Mouse (Mus musculus) stomach, postnatal 0 days (tissue): Measurements from ENCODE around the gene Hsf5. TPM values are rescaled to one million over a fixed set of nuclear protein-coding genes. Genes with fewer than 3 reads are reported as not detected.

Experiments used
- ATAC-seq: fragments of 200-750 bp; cut with Nextera tagmentation; 2 replicates; pipeline ENCODE4 v1.8.0; 2017; ENCODE audit not compliant: low FRiP score, low TSS enrichment
- DNase-seq: peaks from one replicate; pipeline ENCODE4 v3.0.0-alpha.2; 2016; ENCODE audit warnings: low spot score
- H3K27ac ChIP-seq: fragments of 300-500 bp; sonication (generic); replicated peaks from 2 replicates; pipeline ENCODE4 v1.5.1; 2014; ENCODE audit warnings: mild to moderate bottlenecking, control low read depth
- H3K27me3 ChIP-seq: fragments of 300-500 bp; sonication (generic); 2 replicates; pipeline ENCODE4 v1.6.1; 2014; ENCODE audit warnings: low read length; ENCODE audit not compliant: control insufficient read depth, insufficient read depth
- H3K36me3 ChIP-seq: fragments of 300-500 bp; sonication (generic); 2 replicates; pipeline ENCODE4 v1.6.1; 2014; ENCODE audit warnings: low read length, mixed read lengths; ENCODE audit not compliant: control insufficient read depth, insufficient read depth
- H3K4me1 ChIP-seq: fragments of 300-500 bp; sonication (generic); replicated peaks from 2 replicates; pipeline ENCODE4 v1.6.1; 2014; ENCODE audit warnings: antibody characterized with exemption; ENCODE audit not compliant: control insufficient read depth, insufficient read depth
- H3K4me2 ChIP-seq: fragments of 300-500 bp; sonication (generic); replicated peaks from 2 replicates; pipeline ENCODE4 v1.6.1; 2014; ENCODE audit warnings: low read depth, mild to moderate bottlenecking, control low read depth, moderate library complexity
- H3K4me3 ChIP-seq: fragments of 300-500 bp; sonication (generic); 2 replicates; pipeline ENCODE4 v1.5.1; 2014; ENCODE audit warnings: low read depth, low read length, control low read depth
- H3K9ac ChIP-seq: fragments of 300-500 bp; sonication (generic); 2 replicates; pipeline ENCODE4 v1.6.1; 2014; ENCODE audit warnings: mild to moderate bottlenecking, low read length, control low read depth, mixed read lengths
- H3K9me3 ChIP-seq: fragments of 300-500 bp; sonication (generic); 2 replicates; pipeline ENCODE4 v1.6.1; 2016; ENCODE audit warnings: low read length; ENCODE audit not compliant: control insufficient read depth
- CTCF ChIP-seq: IDR thresholded peaks from 2 replicates; pipeline ENCODE4 v1.5.1; 2016; ENCODE audit warnings: antibody characterized with exemption, low read depth, mild to moderate bottlenecking, moderate library complexity
- EP300 ChIP-seq: optimal IDR thresholded peaks from 2 replicates; pipeline ENCODE3; 2016; ENCODE audit warnings: antibody characterized with exemption
- WGBS: fragments of 180-500 bp; shearing (Covaris S2); extraction: QIAGEN DNeasy Blood & Tissue Kit; methylation state at CpG from one replicate; pipeline ENCODE4 v1.1.7; 2014; 5-methylcytosine and 5-hydroxymethylcytosine counted together
- polyA plus RNA-seq: library from polyadenylated mRNA; unstranded; fragments of >200 nt; fragmentation: Nextera tagmentation; extraction: Ambion mirVana; gene quantifications from 2 replicates; pipeline ENCODE4 v1.2.1, GENCODE M21; 2015

The Hsf5 gene
- polyA plus RNA-seq, 1 experiment from 2014 or later, result not detected

- Histone ChIP-seq H3K4me2 (peak overlapping the region; percentile 79), H3K4me3 (peak overlapping the region; percentile 43), H3K36me3 (no peaks in the 10 kb centered on the region), H3K9ac (peak overlapping the region; percentile 78), H3K9me3 (no peaks in the 10 kb centered on the region), H3K27me3 (no peaks in the 10 kb centered on the region), H3K4me1 (no peaks in the 10 kb centered on the region), H3K27ac (peak overlapping the region; percentile 71)
- DNase-seq (no peak), ATAC-seq (0 out of 2 replicates have a peak, but pooled peaks have one; percentile 18)
- WGBS, result 25% methylated on average over 2 of the region's 2 CpGs
- no peak for TF ChIP-seq CTCF
- TF ChIP-seq EP300, result no peak
Observed at GRCm38 (mm10) chr11:87638793-87639192, 21.8 kb downstream of the Hsf5 start.

DNA sequence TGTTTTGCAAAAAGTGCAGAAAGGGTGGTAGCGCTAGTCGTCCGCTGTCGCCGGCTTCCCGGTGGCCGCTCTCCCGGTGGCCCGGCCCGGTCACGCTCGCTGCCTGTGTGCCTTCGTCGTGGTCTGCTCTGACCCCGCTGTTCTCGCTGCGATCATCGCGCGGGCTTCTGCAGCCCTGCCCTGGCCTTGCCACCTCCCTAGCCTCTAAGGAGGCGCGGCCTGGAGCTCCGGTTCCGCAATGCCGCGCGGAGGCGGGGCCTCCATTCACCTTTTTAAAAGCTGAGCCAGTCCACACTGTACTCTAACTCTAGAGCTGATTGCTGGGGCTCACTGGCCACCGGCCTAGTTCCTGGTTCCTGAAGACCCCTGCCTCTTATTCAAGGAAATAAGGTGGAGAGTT is 22.2 kb downstream of the Hsf5 start:
- H3K36me3 ChIP-seq, result no peaks in the 10 kb centered on the region
- no peak for TF ChIP-seq EP300
- TF ChIP-seq CTCF, result no peak
- H3K27me3 ChIP-seq, result no peaks in the 10 kb centered on the region
- H3K27ac ChIP-seq, result peak overlapping the region; percentile 71
- H3K9me3 ChIP-seq, result no peaks in the 10 kb centered on the region
- WGBS, result under 1% methylated on average over 29 of the region's 29 CpGs
- peak overlapping the region; percentile 79 for H3K4me2 ChIP-seq
- DNase-seq, result peak; percentile 84
- H3K4me3 ChIP-seq, result peak overlapping the region; percentile 43
- no peaks in the 10 kb centered on the region for H3K4me1 ChIP-seq
- peak overlapping the region; percentile 78 for H3K9ac ChIP-seq
- ATAC-seq, result peak; percentile 95

DNA sequence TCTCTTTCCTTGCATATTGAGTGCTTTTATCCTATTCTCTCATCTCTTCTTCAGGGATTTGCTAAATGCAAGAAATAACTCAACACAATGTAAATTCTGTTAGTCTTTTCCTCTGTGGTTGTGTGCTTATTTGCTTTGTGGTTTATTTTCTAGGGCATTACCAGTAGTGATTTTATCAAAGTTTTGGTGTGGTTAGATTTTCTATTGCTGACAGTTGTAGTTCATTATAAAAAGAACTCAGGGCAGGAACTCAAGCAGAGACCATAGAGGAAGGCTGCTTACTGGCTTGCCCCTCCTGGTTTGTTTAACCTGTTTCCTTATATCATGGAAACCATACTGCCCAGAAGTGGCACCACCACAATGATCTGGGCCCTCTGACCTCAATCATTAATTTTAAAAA is 25.9 kb downstream of the Hsf5 start:
- H3K9me3 ChIP-seq, result no peaks in the 10 kb centered on the region
- TF ChIP-seq EP300 (no peak), CTCF (no peak)
- H3K4me3 ChIP-seq, result no peak overlapping the region
- H3K9ac ChIP-seq, result no peak overlapping the region
- no peaks in the 10 kb centered on the region for H3K4me1 ChIP-seq
- H3K27me3 ChIP-seq, result no peaks in the 10 kb centered on the region
- H3K4me2 ChIP-seq, result no peak overlapping the region
- ATAC-seq (no peak), DNase-seq (no peak)
- H3K27ac ChIP-seq, result no peak overlapping the region
- H3K36me3 ChIP-seq, result no peaks in the 10 kb centered on the region

DNA sequence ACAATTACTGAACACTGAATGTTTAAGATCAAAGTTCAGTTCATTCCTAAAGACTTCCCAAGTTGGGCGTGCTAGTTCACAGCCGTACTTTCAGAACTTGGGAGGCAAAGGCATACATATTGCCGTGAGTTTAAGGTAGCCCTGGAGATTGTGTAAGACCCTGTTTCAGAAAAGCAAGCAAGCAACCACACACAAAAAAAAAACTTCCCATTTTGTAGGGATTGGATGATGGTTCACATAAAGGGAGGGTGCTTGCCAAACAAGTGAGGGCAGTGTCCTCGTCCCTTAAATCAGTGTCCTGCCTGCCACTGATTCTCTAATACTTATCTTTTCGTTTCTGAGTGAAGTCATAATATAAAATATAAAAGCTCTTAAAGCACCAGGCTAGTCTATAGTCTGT is 37.7 kb downstream of the Hsf5 start:
- Histone ChIP-seq H3K9me3 (no peaks in the 10 kb centered on the region), H3K9ac (no peak overlapping the region), H3K27ac (no peak overlapping the region), H3K27me3 (no peaks in the 10 kb centered on the region), H3K36me3 (no peaks in the 10 kb centered on the region), H3K4me3 (no peak overlapping the region), H3K4me2 (no peak overlapping the region), H3K4me1 (no peaks in the 10 kb centered on the region)
- 59% methylated on average over 5 of the region's 5 CpGs for WGBS
- DNase-seq, result no peak
- no peak for ATAC-seq
- TF ChIP-seq EP300 (no peak), CTCF (no peak)

DNA sequence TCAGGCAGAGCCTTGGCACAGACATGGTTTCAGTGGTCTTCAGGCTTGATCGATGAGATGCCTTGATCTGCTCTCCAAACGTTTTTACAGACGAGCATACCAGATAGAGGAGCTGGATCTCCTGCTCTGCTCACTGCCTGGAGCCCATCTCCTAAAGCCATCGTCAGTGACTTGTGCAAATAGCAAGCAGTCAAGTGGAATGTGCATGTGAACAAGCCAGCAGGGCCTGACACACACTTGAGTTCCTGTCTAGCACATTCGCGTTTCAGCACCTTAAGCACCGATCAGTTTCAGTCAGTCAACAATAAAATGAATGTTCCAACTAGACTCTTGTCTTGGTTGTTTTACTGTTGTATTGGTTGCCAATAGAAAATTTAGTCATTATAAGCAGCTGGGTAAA is 42.3 kb downstream of the Hsf5 start:
- Histone ChIP-seq H3K4me1 (no peaks in the 10 kb centered on the region), H3K36me3 (no peaks in the 10 kb centered on the region), H3K4me3 (no peak overlapping the region), H3K27me3 (no peaks in the 10 kb centered on the region), H3K27ac (no peak overlapping the region), H3K9me3 (no peaks in the 10 kb centered on the region), H3K9ac (no peak overlapping the region), H3K4me2 (no peak overlapping the region)
- ATAC-seq, result no peak
- no peak for TF ChIP-seq EP300
- TF ChIP-seq CTCF, result no peak
- DNase-seq, result no peak
- 60% methylated on average over 7 of the region's 7 CpGs for WGBS

GRCm38 (mm10) chr11:87662407-87662806 is 45.4 kb downstream of the Hsf5 start, which contains the start of gene Rnf43:
TSS of gene Rnf43 (plus strand) at chr11:87662722.
- WGBS, result under 1% methylated on average over 8 of the region's 8 CpGs
- H3K27ac ChIP-seq, result peak within 1 kb of the TSS; percentile 82
- peak within 1 kb of the TSS; percentile 50 for H3K4me3 ChIP-seq
- DNase-seq, result peak; percentile 93
- no peaks in the 10 kb centered on the region for H3K4me1 ChIP-seq
- TF ChIP-seq CTCF (peak; percentile 93), EP300 (no peak)
- peak within 1 kb of the TSS; percentile 54 for H3K4me2 ChIP-seq
- H3K9ac ChIP-seq, result peak within 1 kb of the TSS; percentile 56
- ATAC-seq, result peak; percentile 97
- no peaks in the 10 kb centered on the region for H3K36me3 ChIP-seq
- H3K9me3 ChIP-seq, result no peaks in the 10 kb centered on the region
- no peaks in the 10 kb centered on the region for H3K27me3 ChIP-seq
